Mouse (Mus musculus) yolk sac, embryonic 10.5 days (tissue): ENCODE measurements around the gene 1500015O10Rik.

ENCODE experiments used
- DNase-seq: peaks from one replicate; pipeline ENCODE4 v3.0.0-alpha.2; 2017; ENCODE audit warnings: low spot score

1500015O10Rik gene

DNA sequence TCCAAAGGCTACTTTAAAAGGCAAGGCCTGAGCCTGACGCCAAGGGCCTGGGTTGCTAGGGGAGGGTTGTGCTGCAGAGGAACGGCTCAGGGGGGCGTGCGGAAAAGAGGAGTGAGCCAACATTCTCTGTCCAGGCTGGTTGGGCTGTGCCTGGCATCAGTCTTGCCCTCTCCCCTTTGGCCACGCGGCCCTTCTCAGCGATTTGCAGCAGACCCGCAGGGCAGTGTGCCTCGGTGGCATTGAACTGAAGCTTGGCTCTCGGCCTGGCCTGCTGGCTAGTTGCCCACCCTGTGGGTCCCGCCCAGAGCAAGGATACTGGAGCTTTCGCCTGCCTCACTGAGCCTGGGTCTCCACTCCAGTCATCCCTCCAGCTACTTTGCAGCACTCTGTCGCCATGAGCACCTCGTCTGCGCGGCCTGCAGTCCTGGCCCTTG lies at the start of gene 1500015O10Rik:
TSS of gene 1500015O10Rik (plus strand) at position 112 of the 434 bp plus-strand sequence.
- no peak for DNase-seq

DNA sequence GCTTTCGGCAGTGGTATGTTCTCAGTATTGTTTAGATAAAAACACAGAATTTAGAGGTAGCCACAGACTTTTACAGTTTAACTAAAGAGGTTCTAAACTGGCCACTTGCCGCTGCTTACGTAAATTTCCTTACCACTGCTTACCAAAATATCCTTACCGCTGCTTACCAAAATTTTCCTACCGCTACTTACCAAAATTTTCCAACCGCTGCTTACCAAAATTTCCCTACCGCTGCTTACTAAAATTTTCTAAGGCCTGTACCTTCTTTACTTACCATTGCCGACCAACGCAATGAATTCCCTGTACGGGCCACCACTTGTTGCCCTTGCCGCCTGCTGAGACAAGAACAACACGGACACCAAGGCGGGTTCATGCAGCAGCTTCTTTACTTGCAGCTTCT lies 40.4 kb upstream of the 1500015O10Rik start:
- no peak for DNase-seq

DNA sequence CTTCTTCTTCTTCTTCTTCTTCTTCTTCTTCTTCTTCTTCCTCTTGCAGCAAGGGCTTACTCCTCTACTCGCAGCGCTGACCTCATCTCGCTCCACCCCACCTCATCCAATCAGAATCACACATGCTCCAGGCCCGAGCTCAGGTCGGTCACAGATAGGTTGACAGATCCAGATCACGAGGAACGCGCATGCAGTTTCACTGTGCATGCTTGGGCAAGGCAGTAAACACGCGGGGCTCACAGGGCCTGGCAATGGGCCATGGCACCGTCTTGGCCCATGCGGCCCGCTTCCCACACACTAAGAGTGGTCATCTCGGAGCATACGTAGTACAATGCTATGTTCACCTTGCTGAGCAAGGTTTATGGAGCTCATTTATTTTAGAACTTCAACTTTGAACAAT lies 39.9 kb upstream of the 1500015O10Rik start:
- DNase-seq: no peak

DNA sequence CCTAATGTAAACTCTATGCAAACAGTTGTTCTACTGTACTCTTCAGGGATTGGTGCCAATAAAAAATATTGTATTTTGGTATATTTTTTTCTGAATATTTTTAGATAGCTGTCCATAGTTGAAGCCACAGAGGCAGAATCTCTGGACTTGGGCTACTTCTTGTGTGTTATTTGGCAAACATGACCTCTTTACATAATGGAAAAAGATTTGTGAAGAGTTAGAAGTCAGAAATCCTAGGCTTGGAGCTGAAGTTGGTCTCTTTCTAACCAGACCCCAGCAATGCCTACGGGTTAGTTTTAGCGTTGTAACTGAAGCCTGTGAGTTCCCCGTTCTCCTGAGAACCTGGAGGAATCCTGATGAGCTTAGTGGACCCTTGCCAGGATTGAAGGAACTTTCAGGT lies 36.3 kb upstream of the 1500015O10Rik start:
- no peak for DNase-seq

DNA sequence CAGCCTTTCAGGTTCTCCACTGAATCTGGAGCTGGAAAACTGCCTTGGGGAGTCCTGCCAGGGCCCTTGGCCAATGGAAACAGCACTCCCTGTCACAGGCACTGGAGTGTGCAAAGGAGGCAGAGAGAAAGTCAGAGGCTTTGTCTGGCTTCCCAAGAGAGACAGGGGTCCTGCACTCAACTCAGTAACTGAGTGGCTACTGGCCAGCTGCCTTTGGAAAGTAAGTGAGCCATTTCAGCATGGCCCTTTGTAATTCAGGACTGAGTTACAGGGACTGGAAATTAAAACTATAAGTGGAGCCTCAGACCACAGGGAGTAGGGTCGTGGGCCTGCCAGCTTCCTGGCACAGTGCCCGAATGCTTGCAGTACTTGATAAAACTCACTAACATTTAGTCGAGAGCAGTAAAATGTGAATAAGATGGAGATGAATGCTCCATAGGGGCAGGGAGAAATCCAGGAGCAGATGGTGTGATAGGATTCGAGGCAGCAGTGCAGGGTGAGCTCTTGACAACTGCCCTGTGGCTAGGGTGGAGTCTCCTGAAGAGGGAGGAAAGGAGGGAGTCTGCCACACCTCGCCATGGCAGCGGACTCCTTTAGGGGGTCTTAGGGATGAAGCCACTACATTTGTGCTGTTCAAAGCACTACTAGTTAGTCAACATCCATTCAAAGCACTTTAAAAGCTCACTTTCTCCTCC lies 35.4 kb upstream of the 1500015O10Rik start:
- peak; percentile 2 for DNase-seq

DNA sequence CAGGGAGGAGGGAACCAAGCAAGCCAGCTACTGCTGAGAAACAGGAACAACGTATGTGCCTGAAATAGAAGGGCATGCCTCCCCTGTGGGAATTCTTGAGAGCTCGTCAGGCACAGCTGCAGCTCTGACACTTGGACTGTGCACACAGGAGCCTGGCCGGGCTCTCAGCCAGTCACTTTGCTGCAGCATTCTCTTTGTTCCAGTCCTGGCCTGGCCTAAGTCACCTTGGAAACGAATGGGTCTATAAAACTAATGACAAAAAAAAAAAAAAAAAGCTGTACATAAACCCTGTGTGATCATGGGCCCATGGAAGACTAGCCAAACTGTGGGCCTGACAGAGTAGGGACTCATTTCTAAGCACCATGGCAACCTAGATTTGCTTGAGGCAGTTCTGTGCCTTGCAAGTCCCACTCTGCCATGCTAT lies 31.8 kb upstream of the 1500015O10Rik start:
- peak; percentile 14 for DNase-seq

DNA sequence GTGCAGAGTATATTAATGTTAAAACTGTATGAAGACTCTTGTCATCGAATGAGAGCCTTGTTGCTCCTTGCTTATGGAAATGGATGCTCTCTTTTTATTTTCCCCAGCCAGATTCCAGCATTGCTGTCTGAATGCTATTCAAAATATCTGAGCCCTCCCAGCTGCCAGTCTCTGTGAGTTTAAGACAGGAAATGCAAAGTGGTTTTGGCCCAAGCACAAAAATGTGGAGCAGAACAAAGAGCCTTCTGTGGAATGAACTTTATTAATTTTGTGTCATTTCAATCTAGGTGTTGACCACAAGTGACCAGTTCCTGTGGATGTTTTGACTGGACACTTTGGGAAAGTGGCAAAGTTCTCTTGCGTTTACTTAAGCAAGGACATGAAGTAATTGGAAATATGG lies 15.6 kb upstream of the 1500015O10Rik start:
- DNase-seq: no peak

DNA sequence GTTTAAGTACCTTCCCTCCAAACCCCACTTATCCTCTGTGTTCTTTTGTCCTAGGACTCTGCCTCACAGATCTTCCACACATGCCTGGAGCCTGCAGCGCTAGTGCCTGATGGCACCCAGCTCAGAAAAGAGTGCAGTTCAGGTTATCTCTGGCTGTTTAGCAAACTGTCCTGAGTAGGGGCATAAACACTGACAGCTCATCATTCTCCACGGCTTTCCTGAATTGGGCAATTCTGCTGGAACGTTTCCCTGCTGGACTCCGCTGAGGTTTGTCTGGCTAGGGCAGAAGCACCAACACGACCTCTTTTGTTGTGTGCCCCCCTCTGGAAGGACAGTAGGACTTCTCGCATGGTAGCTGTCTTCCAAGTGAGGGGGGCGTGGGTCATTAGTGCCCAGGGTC lies 12.4 kb upstream of the 1500015O10Rik start:
- no peak for DNase-seq

DNA sequence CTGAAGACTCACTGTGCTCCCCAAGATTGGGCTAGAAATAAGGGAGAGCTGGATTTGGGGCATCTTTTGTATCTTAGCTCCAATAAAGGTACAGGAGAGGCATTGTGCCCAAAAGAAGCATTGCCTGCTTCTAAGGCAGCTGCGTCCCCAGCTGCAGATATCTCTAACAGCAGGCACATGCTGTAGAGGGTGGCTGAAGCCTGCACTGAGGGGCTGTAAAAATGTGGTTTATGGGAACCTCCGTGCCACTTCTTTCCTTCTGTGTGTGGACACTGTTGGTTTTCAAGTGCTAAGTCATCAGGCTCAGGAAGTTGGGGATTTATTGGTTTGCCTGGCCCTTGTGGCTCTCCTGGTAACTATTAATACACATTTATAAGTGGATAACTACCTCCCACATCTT lies 11.6 kb upstream of the 1500015O10Rik start:
- no peak for DNase-seq

DNA sequence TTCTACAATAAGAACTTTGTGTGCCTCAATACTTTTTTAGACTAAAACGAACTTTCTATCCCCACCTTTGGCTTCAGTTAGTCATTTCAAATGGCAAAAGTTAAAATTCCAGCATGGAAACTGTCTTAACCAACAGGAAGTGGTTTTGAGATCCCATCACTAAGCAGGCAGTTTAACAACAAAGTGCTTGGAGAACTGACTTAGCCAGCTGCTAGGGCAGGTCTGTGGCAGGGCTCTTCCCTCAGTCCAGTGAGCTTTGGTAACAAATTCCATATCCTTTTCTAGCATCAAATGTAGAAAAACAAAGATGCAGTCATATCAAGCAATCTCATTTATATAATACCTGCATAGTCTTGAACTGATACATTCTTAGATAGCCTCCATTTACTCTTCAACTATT lies 7.9 kb upstream of the 1500015O10Rik start:
- no peak for DNase-seq

DNA sequence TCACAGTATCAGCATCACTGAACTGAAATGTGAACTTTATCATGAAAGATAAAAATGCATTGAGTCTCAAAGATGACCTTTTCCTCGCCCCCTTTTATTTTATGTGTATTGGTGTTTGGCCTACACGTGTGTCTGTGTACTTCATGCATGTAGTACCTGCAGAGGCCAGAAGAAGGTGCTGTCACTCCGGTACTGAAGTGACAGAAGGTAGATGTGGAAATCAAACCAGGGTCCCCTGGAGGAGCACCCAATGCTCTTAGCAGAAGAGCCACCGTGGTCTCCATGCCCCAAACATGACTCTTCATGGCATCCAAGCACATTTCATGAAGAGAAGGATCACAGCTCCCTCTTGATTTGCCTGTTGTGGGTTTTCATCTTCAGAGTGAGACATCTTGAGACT lies 1.7 kb downstream of the 1500015O10Rik start:
- DNase-seq: no peak

DNA sequence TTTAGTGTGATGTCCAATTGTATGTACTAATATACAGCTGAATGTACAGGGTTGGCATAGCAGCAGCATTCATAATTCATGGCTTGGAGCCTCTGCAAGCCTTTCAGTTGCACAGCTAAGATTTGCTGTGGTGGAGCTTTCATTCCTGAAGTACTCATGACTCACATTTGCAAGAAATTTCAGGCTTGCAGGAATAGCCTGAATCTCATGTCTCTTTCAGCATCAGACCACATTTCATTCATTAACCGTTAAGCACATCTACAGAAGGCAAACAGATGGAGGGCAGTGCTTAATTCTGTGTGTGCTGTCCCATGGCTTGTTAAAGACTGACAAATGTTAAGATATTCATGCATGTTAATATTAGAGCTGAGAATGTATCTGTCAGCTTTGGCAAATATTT lies 2.3 kb downstream of the 1500015O10Rik start:
- no peak for DNase-seq

DNA sequence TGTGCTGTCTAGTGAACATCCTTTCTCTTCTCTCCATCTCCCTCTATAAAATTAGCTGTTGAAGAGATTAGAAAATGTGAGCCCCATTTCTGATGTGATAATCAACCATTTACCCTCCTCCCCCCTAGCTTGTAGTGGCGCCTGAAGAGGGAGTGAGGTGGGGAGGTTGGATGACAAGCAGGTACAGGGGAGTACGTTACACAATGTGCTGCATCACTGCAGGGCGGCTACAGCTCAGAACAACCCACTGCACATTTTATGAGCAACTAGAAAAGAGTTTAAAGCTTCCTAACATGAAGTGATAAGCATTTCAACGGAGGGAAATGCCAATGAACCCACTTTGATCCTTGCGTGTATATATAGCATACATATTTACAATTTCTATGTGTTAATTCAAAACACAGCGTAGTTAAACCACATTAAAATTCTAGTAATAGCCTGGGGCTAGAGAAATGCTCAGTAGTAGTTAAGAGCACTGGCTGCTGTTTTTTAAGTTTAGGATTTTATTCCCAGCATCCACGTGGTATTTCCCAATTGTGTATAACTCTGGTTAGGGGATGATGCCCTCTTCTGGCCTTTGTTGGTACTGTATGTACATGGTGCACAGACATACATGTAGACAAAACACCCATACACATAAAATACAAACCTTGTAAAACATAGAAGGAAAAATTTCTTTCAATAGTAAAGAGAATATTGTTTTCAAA lies 7.6 kb downstream of the 1500015O10Rik start:
- peak; percentile 11 for DNase-seq

DNA sequence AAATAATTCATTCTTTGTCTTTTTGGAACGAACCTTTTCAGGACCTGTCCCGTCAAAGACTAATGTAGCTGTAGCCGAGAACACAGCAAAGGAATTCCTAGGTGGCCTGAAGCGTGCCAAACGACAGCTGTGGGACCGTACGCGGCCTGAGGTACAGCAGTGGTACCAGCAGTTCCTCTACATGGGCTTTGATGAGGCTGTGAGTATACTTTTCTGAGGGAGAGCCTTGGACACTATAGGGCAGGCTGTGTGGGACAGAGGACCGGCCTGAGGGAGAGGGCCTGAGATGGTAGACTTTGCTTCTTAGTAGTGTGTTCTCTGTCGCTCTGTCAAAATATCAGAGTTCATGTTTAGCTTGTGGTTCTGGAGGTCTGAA lies 8.1 kb downstream of the 1500015O10Rik start:
- DNase-seq: no peak

DNA sequence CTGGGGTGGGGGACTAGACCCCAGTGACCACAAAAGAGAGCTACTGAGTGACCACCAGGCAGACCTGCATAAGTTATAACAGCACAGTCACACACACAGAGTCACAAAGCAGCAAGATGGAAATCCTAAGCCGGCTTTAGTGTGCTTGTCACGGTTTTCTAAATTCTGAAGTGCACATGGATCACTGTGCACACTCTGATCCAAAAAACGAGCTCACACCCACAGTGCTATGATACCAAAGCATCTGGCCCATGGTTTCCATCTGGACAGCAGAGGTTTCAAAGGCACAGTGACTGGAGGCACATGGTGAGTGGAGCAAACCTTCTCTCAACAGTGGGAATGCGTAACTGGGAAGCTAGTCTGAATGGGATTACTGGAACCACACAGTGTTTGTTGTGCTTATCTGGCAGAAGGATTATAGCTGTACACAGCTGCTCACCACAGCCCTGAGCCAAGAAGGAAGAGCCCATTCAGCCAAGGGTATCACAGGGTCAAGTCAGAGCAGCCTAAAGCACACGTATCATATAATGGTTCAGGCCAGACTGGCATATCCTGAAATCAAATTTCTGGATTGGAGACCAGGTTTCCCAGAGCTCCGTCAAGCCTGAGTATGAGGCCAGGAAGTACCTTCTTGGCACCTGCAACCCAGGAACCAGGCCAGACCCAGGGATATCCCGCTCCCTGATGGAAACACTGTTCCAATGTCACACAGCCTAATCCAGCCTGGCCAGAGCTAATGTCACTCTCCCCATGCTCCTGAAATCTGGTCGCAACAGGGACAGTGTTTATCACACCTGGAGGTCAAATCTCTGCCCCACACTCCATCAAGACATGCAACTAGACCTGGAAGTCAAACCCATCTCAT lies 24.3 kb downstream of the 1500015O10Rik start:
- DNase-seq: no peak

DNA sequence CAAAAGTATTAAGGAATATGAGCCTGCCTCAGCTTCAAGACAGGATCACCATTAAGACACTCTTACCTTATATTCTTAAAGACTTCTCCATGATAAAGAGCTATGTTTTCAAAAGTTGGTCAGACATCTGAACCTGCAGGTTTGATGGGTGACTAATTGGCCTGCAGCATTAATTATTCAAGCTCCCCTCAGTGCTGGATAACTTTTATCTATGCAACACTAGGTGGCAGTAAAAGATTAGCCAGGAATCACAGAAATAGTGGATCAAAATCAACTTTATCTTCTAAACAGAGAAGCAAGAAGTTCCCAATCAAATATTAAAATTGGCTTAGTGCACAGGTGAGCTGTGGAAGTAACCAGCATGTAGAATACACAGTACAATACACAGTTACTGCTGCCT lies 29.7 kb downstream of the 1500015O10Rik start:
- DNase-seq: no peak

DNA sequence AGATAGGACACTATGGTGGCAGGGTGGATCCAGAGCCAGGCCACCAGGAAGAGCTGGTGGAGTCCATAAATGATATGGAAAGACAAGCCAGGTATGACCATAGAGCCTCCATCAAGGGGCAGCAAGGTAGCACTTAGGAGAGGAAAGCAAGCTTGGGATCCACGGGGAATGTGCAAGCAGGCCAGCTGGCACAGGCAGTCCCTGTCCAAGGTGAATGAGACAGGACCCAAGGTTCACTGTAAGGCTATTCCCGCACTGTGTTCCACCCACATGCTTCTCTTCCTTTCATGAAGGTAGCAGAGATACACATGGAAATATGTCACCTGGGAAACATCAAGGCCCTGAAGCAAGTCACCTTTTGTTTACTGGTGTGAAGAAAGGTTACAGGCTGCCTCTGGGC lies 34.1 kb downstream of the 1500015O10Rik start:
- no peak for DNase-seq

DNA sequence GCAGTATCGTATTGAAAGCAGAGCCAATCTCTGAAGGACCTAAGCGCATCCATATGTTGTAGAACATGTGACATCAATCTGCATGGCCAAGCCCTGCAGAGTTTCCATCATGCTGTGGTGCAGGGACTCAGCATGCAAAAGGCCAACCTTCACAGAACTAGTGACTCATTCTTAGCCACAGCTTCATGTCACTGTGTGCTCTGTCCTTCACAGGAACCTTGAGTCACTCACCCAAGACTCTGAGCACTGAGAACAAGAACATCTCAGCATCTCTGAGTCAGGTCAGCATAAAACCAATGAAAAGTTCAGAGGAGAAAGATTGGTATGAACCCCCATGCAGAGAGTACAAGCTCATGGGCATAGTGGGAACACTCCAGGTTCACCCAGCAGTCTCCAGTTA lies 35.9 kb downstream of the 1500015O10Rik start:
- no peak for DNase-seq

DNA sequence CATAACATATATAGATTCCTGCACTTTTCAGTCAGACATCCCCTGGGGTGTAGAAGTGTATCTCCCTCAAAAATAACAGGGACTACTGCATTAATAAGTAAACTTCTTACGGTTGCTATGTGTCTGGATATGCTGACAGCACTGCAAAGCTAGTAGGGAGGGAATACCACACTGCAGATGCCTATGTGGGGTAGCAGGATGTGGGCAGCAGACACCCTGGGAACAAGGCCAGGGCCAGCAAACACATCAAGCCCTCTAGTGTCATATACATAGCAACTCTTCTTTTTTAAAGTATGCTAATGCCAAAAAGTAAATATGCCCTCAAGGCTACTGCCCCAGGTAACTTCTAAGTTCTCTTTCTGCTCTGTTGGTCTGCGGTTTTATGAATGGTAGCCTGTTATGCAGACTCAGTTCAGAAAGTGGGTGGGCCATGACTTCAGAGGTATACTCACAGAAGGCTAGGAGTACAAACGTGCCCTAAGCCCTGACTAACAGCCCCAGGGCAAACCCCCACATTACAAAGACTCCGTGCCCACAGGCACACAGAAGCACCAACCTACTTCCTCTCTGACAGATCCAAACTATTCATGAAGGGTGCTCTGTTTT lies 38.1 kb downstream of the 1500015O10Rik start:
- no peak for DNase-seq

DNA sequence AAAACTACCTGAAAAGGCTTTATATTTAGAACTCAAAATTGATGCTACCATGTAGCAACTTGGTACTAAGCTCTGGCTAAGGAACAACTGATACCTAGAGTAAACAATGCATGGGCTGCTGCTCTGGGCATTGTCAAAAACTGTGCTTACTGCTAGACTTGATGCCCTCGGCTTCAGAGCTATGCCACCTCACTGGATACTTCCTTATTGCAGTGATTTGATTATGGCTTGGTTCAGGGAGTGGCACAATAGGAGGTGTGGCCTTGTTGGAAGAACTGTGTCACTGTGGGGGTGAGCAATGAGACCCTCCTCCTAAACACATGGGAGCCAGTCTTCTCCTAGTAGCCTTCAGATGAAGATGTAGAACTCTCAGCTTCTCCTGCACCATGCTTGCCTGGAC lies 38.9 kb downstream of the 1500015O10Rik start:
- no peak for DNase-seq

DNA sequence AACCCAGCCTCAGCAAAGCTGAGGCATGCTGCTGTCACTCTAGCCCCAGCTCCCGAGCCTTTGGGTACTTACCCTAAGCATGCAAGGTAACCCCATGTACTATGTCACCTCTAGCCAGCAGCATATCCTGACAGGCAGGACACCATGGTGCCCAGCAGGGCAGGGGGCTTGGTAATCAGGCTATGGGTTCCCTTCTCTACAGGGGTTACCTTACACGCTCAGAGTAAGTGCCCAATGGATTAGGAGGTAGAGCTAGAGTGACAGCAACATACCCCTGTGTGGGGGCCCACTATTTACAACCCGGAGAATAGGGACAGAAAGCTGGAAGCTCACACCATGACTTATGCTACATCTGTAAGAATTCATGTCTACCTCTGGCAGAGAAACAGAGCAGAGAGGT lies 39.6 kb downstream of the 1500015O10Rik start:
- no peak for DNase-seq

DNA sequence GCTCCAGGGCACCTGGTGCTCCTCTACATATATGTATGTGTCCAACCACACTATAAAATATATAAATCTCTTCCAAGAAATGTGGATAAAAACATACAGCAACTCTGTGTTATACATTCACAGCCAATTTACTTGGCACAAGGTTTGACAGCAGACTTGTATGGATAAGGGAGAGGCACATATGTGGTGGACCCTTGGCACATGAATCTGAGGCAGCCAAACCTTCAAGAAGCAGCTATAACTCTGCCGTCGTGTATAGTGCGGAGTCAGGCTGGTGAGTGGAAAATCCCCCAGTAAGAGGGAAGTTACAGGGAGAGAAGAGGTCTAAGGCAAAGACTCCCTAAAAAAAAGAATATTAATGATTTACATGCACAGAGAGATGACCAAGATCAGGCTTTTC lies 42.3 kb downstream of the 1500015O10Rik start:
- no peak for DNase-seq
